ENCODE assay signal across 8 mouse cellular contexts in genomic region chr3:144605811-144606210, GRCm38 (mm10). TPM values are rescaled to one million over a fixed set of nuclear protein-coding genes. Genes with fewer than 3 reads are reported as not detected.
A peak's percentile ranks its signal among the peaks of the same experiment; 100 is the strongest.
DNase-seq lines count a peak whose midpoint lies in the region; ATAC-seq and TF ChIP-seq lines count a peak whose summit lies in the region.
"Not testable (repeated sequence)": the region's sequence is repeated elsewhere in the genome, so short reads cannot be mapped to it uniquely, and the experiment has no call there.

No protein-coding gene starts in this region.

- not testable (repeated sequence) for H3K4me1 ChIP-seq in bone marrow, adult 2 months (ENCODE audit: control insufficient read depth, insufficient read depth, low read length); forebrain, postnatal 0 days (ENCODE audit: insufficient read depth); intestine, postnatal 0 days (replicated peaks; ENCODE audit: control insufficient read depth, insufficient read depth, low read length); thymus, adult 2 months (replicated peaks; ENCODE audit: control insufficient read depth, insufficient read depth, low read length)
- H3K4me1 ChIP-seq in liver, embryonic 13.5 days (replicated peaks) = peaks cover 22% of the 10 kb centered on the region

- H3K4me3 ChIP-seq in bone marrow, adult 2 months (replicated peaks; ENCODE audit: control insufficient read depth, low read depth, low read length); forebrain, postnatal 0 days (ENCODE audit: low read depth, low read length); intestine, postnatal 0 days (ENCODE audit: low read depth, low read length); liver, embryonic 13.5 days (replicated peaks); thymus, adult 2 months (ENCODE audit: control insufficient read depth, insufficient read depth, low read length): not testable (repeated sequence)

- not testable (repeated sequence) for H3K9me3 ChIP-seq in forebrain, postnatal 0 days (ENCODE audit: low read length); intestine, postnatal 0 days (ENCODE audit: control insufficient read depth); liver, embryonic 13.5 days (replicated peaks)

- 0 out of 2 replicates have a peak, but pooled peaks have one; percentile 28 for TF ChIP-seq CTCF in bone marrow, adult 2 months (IDR thresholded peaks at IDR 0.05; ENCODE audit: control insufficient read depth, insufficient read depth, low read length)
- peak; percentile 39 for TF ChIP-seq CTCF in forebrain, postnatal 0 days (IDR thresholded peaks at IDR 0.05; ENCODE audit: low read depth)
- TF ChIP-seq CTCF in intestine, postnatal 0 days (IDR thresholded peaks at IDR 0.05; ENCODE audit: low read depth) = peak; percentile 56
- not testable (repeated sequence) for TF ChIP-seq CTCF in thymus, adult 2 months (IDR thresholded peaks at IDR 0.05; ENCODE audit: borderline replicate concordance, control insufficient read depth, extremely low read depth, insufficient read depth, low read length, poor library complexity)

- peak; percentile 78 for DNase-seq in A20 (ENCODE audit: low read depth, low spot score)
- peak; percentile 23 for DNase-seq in MEL-GATA-1-ER (ENCODE audit: extremely low read depth, low read depth)
- DNase-seq in forebrain, postnatal 0 days; liver, embryonic 13.5 days: not testable (repeated sequence)
- peak; percentile 18 for DNase-seq in thymus, adult 2 months

- not testable (repeated sequence) for TF ChIP-seq POLR2A in bone marrow, adult 2 months (IDR thresholded peaks at IDR 0.05; ENCODE audit: borderline replicate concordance, control insufficient read depth, low read depth, low read length); thymus, adult 2 months (IDR thresholded peaks at IDR 0.05; ENCODE audit: control insufficient read depth, extremely low read depth, insufficient read depth, low read length, poor library complexity)

- H3K4me2 ChIP-seq in forebrain, postnatal 0 days (ENCODE audit: low read depth); intestine, postnatal 0 days (replicated peaks; ENCODE audit: low read depth); liver, embryonic 13.5 days: not testable (repeated sequence)

- WGBS in bone marrow, adult 2 months = 59% methylated on average over 7 of the region's 7 CpGs
- WGBS in forebrain, postnatal 0 days = 66% methylated on average over 7 of the region's 7 CpGs
- WGBS in intestine, postnatal 0 days = 71% methylated on average over 7 of the region's 7 CpGs
- 59% methylated on average over 7 of the region's 7 CpGs for WGBS in liver, embryonic 13.5 days (ENCODE audit: insufficient replicate concordance)
- WGBS in thymus, adult 2 months = 64% methylated on average over 7 of the region's 7 CpGs

- H3K9ac ChIP-seq in forebrain, postnatal 0 days; intestine, postnatal 0 days (ENCODE audit: low read depth, low read length); liver, embryonic 13.5 days: not testable (repeated sequence)

- not testable (repeated sequence) for H3K27me3 ChIP-seq in forebrain, postnatal 0 days (ENCODE audit: insufficient read depth, low read length); intestine, postnatal 0 days (replicated peaks; ENCODE audit: control insufficient read depth, insufficient read depth, low read length); liver, embryonic 13.5 days; thymus, adult 2 months (ENCODE audit: control insufficient read depth, insufficient read depth, low read length)

- not testable (repeated sequence) for H3K27ac ChIP-seq in bone marrow, adult 2 months (ENCODE audit: control insufficient read depth, insufficient read depth, low read depth, low read length, poor library complexity); forebrain, postnatal 0 days (ENCODE audit: low read depth, low read length); intestine, postnatal 0 days (ENCODE audit: low read depth, low read length); liver, embryonic 13.5 days; thymus, adult 2 months (ENCODE audit: control insufficient read depth, insufficient read depth, low read length)

- ATAC-seq in forebrain, postnatal 0 days; intestine, postnatal 0 days: not testable (repeated sequence)
- ATAC-seq in liver, embryonic 13.5 days (ENCODE audit: low read depth) = 0 out of 2 replicates have a peak, but pooled peaks have one; percentile 15
- peak; percentile 24; the same call in 1 of the 2 replicates for ATAC-seq in megakaryocyte progenitor cell, adult 5-6 weeks (replicated peaks; ENCODE audit: poor library complexity)

- H3K36me3 ChIP-seq in forebrain, postnatal 0 days (ENCODE audit: insufficient read depth); intestine, postnatal 0 days (ENCODE audit: control insufficient read depth, insufficient read depth); liver, embryonic 13.5 days; thymus, adult 2 months (ENCODE audit: control insufficient read depth, insufficient read depth, low read length): not testable (repeated sequence)

RNA-seq across cellular contexts. Expression of gene Selenof, which starts 35.7 kb away (rescaled TPM):
- 51.1 and 59.6 TPM in 2 replicates for polyA plus RNA-seq in bone marrow, adult 2 months (2011; ENCODE audit: insufficient read depth, insufficient read length, low replicate concordance, missing spikeins)
- total RNA-seq in forebrain, postnatal 0 days (2014; rRNA removed) = 347 and 486 TPM in 2 replicates
- 660 and 719 TPM in 2 replicates for polyA plus RNA-seq in forebrain, postnatal 0 days (2015; fragmentation: Nextera tagmentation; extraction: Ambion mirVana)
- polyA plus RNA-seq in intestine, postnatal 0 days (2015; fragmentation: Nextera tagmentation; extraction: Ambion mirVana) = 504 and 571 TPM in 2 replicates
- 316 and 342 TPM in 2 replicates for polyA plus RNA-seq in liver, embryonic 13.5 days (2015; fragmentation: Nextera tagmentation; extraction: Ambion mirVana)
- total RNA-seq in megakaryocyte progenitor cell, adult 5-6 weeks (2015) = 542 and 574 TPM in 2 replicates
- 723 and 819 TPM in 2 replicates for total RNA-seq in megakaryocyte progenitor cell, adult 5-6 weeks (2017)
- 113 and 129 TPM in 2 replicates for polyA plus RNA-seq in thymus, adult 2 months (2012; rRNA removed)

RNA-seq across cellular contexts. Expression of gene Hs2st1, which starts 35.8 kb away (rescaled TPM):
- 3.0 and 5.2 TPM in 2 replicates for polyA plus RNA-seq in bone marrow, adult 2 months (2011; ENCODE audit: insufficient read depth, insufficient read length, low replicate concordance, missing spikeins)
- 47.1 and 57.7 TPM in 2 replicates for total RNA-seq in forebrain, postnatal 0 days (2014; rRNA removed)
- 9.9 and 14.1 TPM in 2 replicates for polyA plus RNA-seq in forebrain, postnatal 0 days (2015; fragmentation: Nextera tagmentation; extraction: Ambion mirVana)
- 6.1 and 6.9 TPM in 2 replicates for polyA plus RNA-seq in intestine, postnatal 0 days (2015; fragmentation: Nextera tagmentation; extraction: Ambion mirVana)
- 2.2 and 3.1 TPM in 2 replicates for polyA plus RNA-seq in liver, embryonic 13.5 days (2015; fragmentation: Nextera tagmentation; extraction: Ambion mirVana)
- 14.2 and 15.7 TPM in 2 replicates for total RNA-seq in megakaryocyte progenitor cell, adult 5-6 weeks (2015)
- 11.8 and 14.7 TPM in 2 replicates for total RNA-seq in megakaryocyte progenitor cell, adult 5-6 weeks (2017)
- 7.8 and 8.2 TPM in 2 replicates for polyA plus RNA-seq in thymus, adult 2 months (2012; rRNA removed)
